Mouse (Mus musculus) neural tube, embryonic 11.5 days (tissue): ENCODE measurements around the gene Npff. TPM values are rescaled to one million over a fixed set of nuclear protein-coding genes. Genes with fewer than 3 reads are reported as not detected.

Experiments used
- ATAC-seq: fragments of 200-750 bp; cut with Nextera tagmentation; 2 replicates; pipeline ENCODE4 v1.8.0; 2017; ENCODE audit warnings: moderate number of reproducible peaks, mild to moderate bottlenecking, moderate TSS enrichment, moderate library complexity; ENCODE audit not compliant: insufficient read depth, low FRiP score, low TSS enrichment
- DNase-seq: peaks from one replicate; pipeline ENCODE4 v3.0.0-alpha.2; 2015; ENCODE audit warnings: low spot score
- H3K27ac ChIP-seq: fragments of 300-500 bp; sonication (generic); 2 replicates; pipeline ENCODE4 v1.5.1; 2014; ENCODE audit warnings: low read depth, mild to moderate bottlenecking, low read length
- H3K27me3 ChIP-seq: fragments of 300-500 bp; sonication (generic); 2 replicates; pipeline ENCODE4 v1.6.1; 2014; ENCODE audit warnings: mild to moderate bottlenecking, low read length, mixed read lengths; ENCODE audit not compliant: control insufficient read depth, insufficient read depth
- H3K36me3 ChIP-seq: fragments of 300-500 bp; sonication (generic); 2 replicates; pipeline ENCODE4 v1.6.1; 2014; ENCODE audit warnings: mild to moderate bottlenecking, low read length, moderate library complexity, mixed read lengths; ENCODE audit not compliant: control insufficient read depth, insufficient read depth
- H3K4me1 ChIP-seq: fragments of 300-500 bp; sonication (generic); 2 replicates; pipeline ENCODE4 v1.6.1; 2014; ENCODE audit warnings: low read length, mixed read lengths; ENCODE audit not compliant: control insufficient read depth, insufficient read depth
- H3K4me2 ChIP-seq: fragments of 300-500 bp; sonication (generic); 2 replicates; pipeline ENCODE4 v1.6.1; 2014; ENCODE audit warnings: low read depth, mild to moderate bottlenecking, moderate library complexity
- H3K4me3 ChIP-seq: fragments of 300-500 bp; sonication (generic); 2 replicates; pipeline ENCODE4 v1.5.1; 2014; ENCODE audit warnings: low read depth, low read length
- H3K9ac ChIP-seq: fragments of 300-500 bp; sonication (generic); 2 replicates; pipeline ENCODE4 v1.6.1; 2014; ENCODE audit warnings: mild to moderate bottlenecking, low read length
- H3K9me3 ChIP-seq: fragments of 300-500 bp; sonication (generic); 2 replicates; pipeline ENCODE4 v1.6.1; 2016; ENCODE audit warnings: low read length; ENCODE audit not compliant: control insufficient read depth
- WGBS: fragments of 180-500 bp; shearing (Covaris S2); extraction: QIAGEN DNeasy Blood & Tissue Kit; methylation state at CpG from one replicate; pipeline ENCODE4 v1.1.7; 2014; 5-methylcytosine and 5-hydroxymethylcytosine counted together
- polyA plus RNA-seq: library from polyadenylated mRNA; unstranded; fragments of >200 nt; fragmentation: Nextera tagmentation; extraction: Ambion mirVana; gene quantifications from 2 replicates; pipeline ENCODE4 v1.2.1, GENCODE M21; 2014

Gene Npff
- polyA plus RNA-seq, 1 experiment from 2014 or later: 3.0 TPM

GRCm38 (mm10) chr15:102528396-102528795 lies 3.7 kb upstream of the Npff start:
- H3K27me3 ChIP-seq: no peaks in the 10 kb centered on the region
- H3K4me1 ChIP-seq: no peaks in the 10 kb centered on the region
- no peaks in the 10 kb centered on the region for H3K9me3 ChIP-seq
- no peak overlapping the region for H3K9ac ChIP-seq
- DNase-seq (peak; percentile 2), ATAC-seq (no peak)
- H3K36me3 ChIP-seq: peaks cover 4% of the 10 kb centered on the region
- WGBS: 93% methylated on average over 1 of the region's 1 CpGs
- H3K27ac ChIP-seq: no peak overlapping the region
- H3K4me2 ChIP-seq: no peak overlapping the region
- H3K4me3 ChIP-seq: no peak overlapping the region

- H3K4me1 ChIP-seq: no peaks in the 10 kb centered on the region
- WGBS: 80% methylated on average over 3 of the region's 3 CpGs
- ATAC-seq (no peak), DNase-seq (peak; percentile 15)
- peaks cover 4% of the 10 kb centered on the region for H3K36me3 ChIP-seq
- no peak overlapping the region for H3K4me3 ChIP-seq
- H3K9ac ChIP-seq: no peak overlapping the region
- H3K9me3 ChIP-seq: no peaks in the 10 kb centered on the region
- H3K27ac ChIP-seq: no peak overlapping the region
- no peaks in the 10 kb centered on the region for H3K27me3 ChIP-seq
- no peak overlapping the region for H3K4me2 ChIP-seq
Observed at GRCm38 (mm10) chr15:102527936-102528335, 3.2 kb upstream of the Npff start.

- H3K4me1 ChIP-seq: no peaks in the 10 kb centered on the region
- H3K9me3 ChIP-seq: no peaks in the 10 kb centered on the region
- no peak overlapping the region for H3K9ac ChIP-seq
- DNase-seq: peak; percentile 0
- no peak overlapping the region for H3K4me3 ChIP-seq
- 85% methylated on average over 6 of the region's 6 CpGs for WGBS
- ATAC-seq: no peak
- H3K27ac ChIP-seq: no peak overlapping the region
- H3K4me2 ChIP-seq: no peak overlapping the region
- peaks cover 9% of the 10 kb centered on the region for H3K36me3 ChIP-seq
- no peaks in the 10 kb centered on the region for H3K27me3 ChIP-seq
Observed at GRCm38 (mm10) chr15:102526111-102527002, 1.6 kb upstream of the Npff start.

GRCm38 (mm10) chr15:102521480-102521879 lies 3.3 kb downstream of the Npff start:
- no peak overlapping the region for H3K4me2 ChIP-seq
- DNase-seq (no peak), ATAC-seq (no peak)
- no peak overlapping the region for H3K4me3 ChIP-seq
- H3K36me3 ChIP-seq: peaks cover 9% of the 10 kb centered on the region; the same call in 1 of the 2 replicates
- no peak overlapping the region for H3K27ac ChIP-seq
- H3K9ac ChIP-seq: no peak overlapping the region
- H3K27me3 ChIP-seq: no peaks in the 10 kb centered on the region
- peaks cover 8% of the 10 kb centered on the region; the same call in 1 of the 2 replicates for H3K4me1 ChIP-seq
- no peaks in the 10 kb centered on the region for H3K9me3 ChIP-seq
- 82% methylated on average over 4 of the region's 4 CpGs for WGBS

GRCm38 (mm10) chr15:102520416-102520815 lies 4.3 kb downstream of the Npff start:
- DNase-seq: no peak
- H3K9me3 ChIP-seq: no peaks in the 10 kb centered on the region
- H3K4me3 ChIP-seq: no peak overlapping the region
- H3K9ac ChIP-seq: no peak overlapping the region
- WGBS: 89% methylated on average over 4 of the region's 4 CpGs
- no peak overlapping the region for H3K4me2 ChIP-seq
- peaks cover 18% of the 10 kb centered on the region for H3K4me1 ChIP-seq
- H3K27me3 ChIP-seq: no peaks in the 10 kb centered on the region
- ATAC-seq: no peak
- peaks cover 9% of the 10 kb centered on the region; the same call in 1 of the 2 replicates for H3K36me3 ChIP-seq
- H3K27ac ChIP-seq: no peak overlapping the region

DNA sequence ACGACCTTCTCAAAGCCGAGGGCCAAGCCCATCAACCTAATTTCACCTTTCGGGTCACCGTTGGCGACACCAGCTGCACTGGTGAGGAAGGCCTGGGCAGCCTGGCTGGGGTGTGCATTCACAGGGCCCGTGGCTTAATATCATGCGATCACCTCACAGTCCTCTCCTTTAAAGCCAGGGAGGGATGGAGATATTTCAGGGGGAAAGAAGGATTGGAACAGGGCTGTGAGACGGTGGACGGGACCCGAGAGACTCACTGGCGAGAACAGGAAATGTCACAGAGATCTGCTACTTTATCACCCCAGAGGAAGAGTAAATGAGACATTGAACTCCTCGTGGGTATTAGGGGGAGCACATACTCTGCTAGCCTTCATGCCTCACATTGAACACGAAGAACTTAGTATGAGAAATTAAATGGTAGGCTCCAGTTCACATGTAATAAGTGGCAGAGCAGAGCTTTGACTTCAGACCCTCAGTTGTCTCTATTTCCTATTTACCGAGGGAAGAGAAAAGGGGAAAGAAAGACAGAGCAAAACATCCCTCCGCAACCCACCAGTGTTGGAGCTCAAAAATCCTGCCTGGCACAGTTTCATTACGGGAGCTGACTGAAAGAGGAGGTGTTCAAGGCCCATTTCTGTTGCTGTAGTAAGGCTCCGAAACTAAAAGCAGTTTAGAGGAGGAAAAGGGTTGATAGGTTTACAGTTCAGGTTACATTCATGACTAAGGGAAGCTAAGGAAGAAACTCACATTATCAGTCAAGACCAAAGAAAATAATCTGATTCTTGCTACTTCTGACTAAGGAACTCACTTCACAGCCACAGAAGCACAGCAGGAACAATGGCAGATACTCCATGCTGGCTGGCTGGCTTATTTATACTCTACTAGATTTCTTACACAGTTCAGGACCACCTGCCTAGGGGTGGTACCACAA lies 5.3 kb downstream of the Npff start:
- WGBS: 78% methylated on average over 15 of the region's 17 CpGs
- Histone ChIP-seq H3K4me3 (peak overlapping the region; percentile 58), H3K9me3 (no peaks in the 10 kb centered on the region), H3K4me2 (peak overlapping the region; percentile 78), H3K4me1 (peaks cover 19% of the 10 kb centered on the region), H3K9ac (peak overlapping the region; percentile 86), H3K27me3 (no peaks in the 10 kb centered on the region), H3K36me3 (peaks cover 9% of the 10 kb centered on the region; the same call in 1 of the 2 replicates), H3K27ac (no peak overlapping the region; the same call in 1 of the 2 replicates)
- DNase-seq: no peak
- no peak for ATAC-seq

DNA sequence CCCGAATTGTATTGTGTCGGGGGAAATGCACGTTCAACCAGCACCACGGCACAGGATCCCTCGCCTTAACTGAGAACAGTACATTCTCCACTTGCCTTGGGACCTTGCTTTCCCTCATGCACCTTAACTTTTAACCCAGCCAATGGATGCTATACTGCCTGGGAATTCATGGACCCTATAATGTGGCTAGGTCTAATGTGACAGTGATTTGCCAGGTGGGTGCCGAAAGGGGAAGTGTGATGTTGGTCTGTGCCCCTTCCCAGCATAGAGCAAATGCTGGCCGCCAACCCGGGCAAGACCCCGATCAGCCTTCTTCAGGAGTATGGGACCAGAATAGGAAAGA lies 5.9 kb downstream of the Npff start:
- peak overlapping the region; percentile 58 for H3K4me3 ChIP-seq
- peaks cover 19% of the 10 kb centered on the region for H3K4me1 ChIP-seq
- no peaks in the 10 kb centered on the region for H3K9me3 ChIP-seq
- peak overlapping the region; percentile 78 for H3K4me2 ChIP-seq
- 25% methylated on average over 9 of the region's 9 CpGs for WGBS
- peaks cover 7% of the 10 kb centered on the region; the same call in 1 of the 2 replicates for H3K36me3 ChIP-seq
- DNase-seq (no peak), ATAC-seq (no peak; the same call in 1 of the 2 replicates)
- H3K27me3 ChIP-seq: no peaks in the 10 kb centered on the region
- peak overlapping the region; percentile 86 for H3K9ac ChIP-seq
- peak overlapping the region; percentile 95 for H3K27ac ChIP-seq

GRCm38 (mm10) chr15:102517976-102518858 lies 6.5 kb downstream of the Npff start, which contains the start of gene Tarbp2:
Gene Tarbp2 (plus strand): TSS chr15:102518192.
- peaks cover 19% of the 10 kb centered on the region for H3K4me1 ChIP-seq
- ATAC-seq: peak; percentile 89
- peak within 1 kb of the TSS; percentile 58 for H3K4me3 ChIP-seq
- H3K27me3 ChIP-seq: no peaks in the 10 kb centered on the region
- DNase-seq: peak; percentile 99
- H3K9me3 ChIP-seq: no peaks in the 10 kb centered on the region
- H3K27ac ChIP-seq: peak within 1 kb of the TSS; percentile 95
- H3K9ac ChIP-seq: peak within 1 kb of the TSS; percentile 86
- peak within 1 kb of the TSS; percentile 78 for H3K4me2 ChIP-seq
- WGBS: under 1% methylated on average over 60 of the region's 60 CpGs
- H3K36me3 ChIP-seq: peaks cover 5% of the 10 kb centered on the region; the same call in 1 of the 2 replicates
